Mouse (Mus musculus) C2C12 (cell line): ENCODE data around the gene Qpct. TPM values are rescaled to one million over a fixed set of nuclear protein-coding genes. Genes with fewer than 3 reads are reported as not detected.
A peak's percentile ranks its signal among the peaks of the same experiment; 100 is the strongest.

Source experiments
- H3K27me3 ChIP-seq: one replicate; pipeline ENCODE4 v1.6.1; 2011; ENCODE audit not compliant: control insufficient read depth, insufficient read depth, insufficient read length
- H3K36me3 ChIP-seq: one replicate; pipeline ENCODE4 v1.6.1; 2011; ENCODE audit not compliant: control insufficient read depth, insufficient read depth
- H3K4me3 ChIP-seq: one replicate; pipeline ENCODE4 v1.5.1; 2011; ENCODE audit warnings: mild to moderate bottlenecking, control low read depth; ENCODE audit not compliant: poor library complexity, insufficient read depth, severe bottlenecking
- H3K79me2 ChIP-seq: one replicate; pipeline ENCODE4 v1.6.1; 2011; ENCODE audit not compliant: control insufficient read depth, insufficient read depth
- H3K79me3 ChIP-seq: one replicate; pipeline ENCODE4 v1.6.1; 2011; ENCODE audit warnings: low read depth, control low read depth
- H3ac ChIP-seq: one replicate; pipeline ENCODE3; 2011; ENCODE audit warnings: low read depth; ENCODE audit not compliant: control insufficient read depth, insufficient read length
- CEBPB ChIP-seq: IDR thresholded peaks from one replicate; pipeline ENCODE4 v1.6.1; 2011; ENCODE audit warnings: low read depth, mild to moderate bottlenecking, control low read depth, moderate library complexity
- CTCF ChIP-seq: IDR thresholded peaks from one replicate; pipeline ENCODE4 v1.5.1; 2011; ENCODE audit not compliant: control insufficient read depth, insufficient read depth, insufficient read length
- FOSL1 ChIP-seq: IDR thresholded peaks from one replicate; pipeline ENCODE4 v1.8.0; 2011; ENCODE audit warnings: mild to moderate bottlenecking, low read length; ENCODE audit not compliant: poor library complexity, insufficient read depth, severe bottlenecking
- MAX ChIP-seq: IDR thresholded peaks from one replicate; pipeline ENCODE4 v1.6.1; 2011; ENCODE audit warnings: mild to moderate bottlenecking, control low read depth
- MYOD1 ChIP-seq: IDR thresholded peaks from one replicate; pipeline ENCODE4 v1.6.1; 2011; ENCODE audit warnings: low read depth; ENCODE audit not compliant: control insufficient read depth, insufficient read length
- MYOG ChIP-seq: IDR thresholded peaks from one replicate; pipeline ENCODE4 v1.6.1; 2011; ENCODE audit not compliant: control insufficient read depth, insufficient read length; ENCODE audit errors: extremely low read depth
- USF1 ChIP-seq: IDR thresholded peaks from one replicate; pipeline ENCODE4 v1.6.1; 2011; ENCODE audit warnings: low read depth, mild to moderate bottlenecking, control low read depth, moderate library complexity
- long read RNA-seq, 2 experiments: library from polyadenylated mRNA; unstranded; transcript quantifications; one replicate each; pipeline ENCODE4 v2.0.0; 2019 to 2020
- polyA plus RNA-seq: library from polyadenylated mRNA; unstranded; fragments of >200 nt; fragmentation: generic; extraction: Trizol; gene quantifications from one replicate; pipeline ENCODE4 v1.2.1, GENCODE M21; 2012; ENCODE audit warnings: missing spikeins

Gene Qpct
- polyA plus RNA-seq = 0.71 TPM
- long read RNA-seq, experiment 1, partial matches to known transcripts = 1 of 2 reads
- long read RNA-seq, experiment 1, other reads (novel, unspliced or antisense) = 0 of 2 reads
- long read RNA-seq, experiment 2, transcript Qpct-201 (7 exons, 2,059 nt) = major isoform, 6 of 6 reads
- long read RNA-seq, experiment 2, partial matches to known transcripts = 0 of 6 reads
- long read RNA-seq, experiment 2, other reads (novel, unspliced or antisense) = 0 of 6 reads

- Histone ChIP-seq H3ac (peak within 1 kb of the TSS; percentile 34), H3K36me3 (no peaks in the 10 kb centered on the region), H3K27me3 (no peaks in the 10 kb centered on the region), H3K4me3 (no peak within 1 kb of the TSS), H3K79me3 (no peaks in the 10 kb centered on the region), H3K79me2 (no peaks in the 10 kb centered on the region)
- TF ChIP-seq MYOD1 (no peak), CEBPB (no peak), USF1 (no peak), MYOG (no peak), CTCF (no peak)
Measured at GRCm38 (mm10) chr17:79051606-79052005, at the start of gene Qpct. Gene Qpct, plus strand, starts transcription at chr17:79051906.

GRCm38 (mm10) chr17:79013625-79014024 lies 38.1 kb upstream of the Qpct start:
- H3K79me2 ChIP-seq = peaks cover 77% of the 10 kb centered on the region
- no peaks in the 10 kb centered on the region for H3K27me3 ChIP-seq
- peaks cover 46% of the 10 kb centered on the region for H3K79me3 ChIP-seq
- TF ChIP-seq MYOG (no peak), MYOD1 (no peak), CTCF (no peak), MAX (no peak), CEBPB (no peak), FOSL1 (no peak), USF1 (no peak)
- no peak overlapping the region for H3ac ChIP-seq
- H3K4me3 ChIP-seq = no peak overlapping the region
- peaks cover 29% of the 10 kb centered on the region for H3K36me3 ChIP-seq

GRCm38 (mm10) chr17:79014911-79015685 lies 36.6 kb upstream of the Qpct start:
- Histone ChIP-seq H3K36me3 (peaks cover 24% of the 10 kb centered on the region), H3K27me3 (no peaks in the 10 kb centered on the region), H3K79me3 (peaks cover 44% of the 10 kb centered on the region), H3K4me3 (no peak overlapping the region), H3ac (no peak overlapping the region), H3K79me2 (peaks cover 79% of the 10 kb centered on the region)
- no peak for TF ChIP-seq FOSL1
- peak; percentile 75 for TF ChIP-seq CEBPB

GRCm38 (mm10) chr17:79015831-79016230 lies 35.9 kb upstream of the Qpct start:
- Histone ChIP-seq H3K36me3 (peaks cover 19% of the 10 kb centered on the region), H3K27me3 (no peaks in the 10 kb centered on the region), H3K4me3 (no peak overlapping the region), H3K79me3 (peaks cover 40% of the 10 kb centered on the region), H3K79me2 (peaks cover 76% of the 10 kb centered on the region), H3ac (no peak overlapping the region)
- TF ChIP-seq MYOD1 = no peak
- no peak for TF ChIP-seq MYOG
- no peak for TF ChIP-seq USF1
- no peak for TF ChIP-seq MAX
- TF ChIP-seq CEBPB = no peak
- TF ChIP-seq FOSL1 = no peak
- TF ChIP-seq CTCF = no peak

- Histone ChIP-seq H3K79me2 (peaks cover 65% of the 10 kb centered on the region), H3K4me3 (no peak overlapping the region), H3K79me3 (peaks cover 34% of the 10 kb centered on the region), H3ac (no peak overlapping the region), H3K27me3 (no peaks in the 10 kb centered on the region), H3K36me3 (no peaks in the 10 kb centered on the region)
- TF ChIP-seq CEBPB (no peak), CTCF (no peak), MYOD1 (no peak), FOSL1 (no peak), MAX (no peak), MYOG (no peak), USF1 (no peak)
Measured at GRCm38 (mm10) chr17:79018422-79018821, 33.3 kb upstream of the Qpct start.
